Mouse (Mus musculus) lung, postnatal 14 days (tissue): ENCODE measurements around the gene Slc38a6.

ENCODE experiments used
- DNase-seq: peaks from one replicate; pipeline ENCODE4 v3.0.0; 2021

Gene Slc38a6

GRCm38 (mm10) chr12:73286287-73287092, at the start of gene Slc38a6, which contains the start of gene Trmt5:
Gene Slc38a6 (plus strand): TSS chr12:73286779.
Gene Trmt5 (minus strand): TSS chr12:73286710.
- peak; percentile 91 for DNase-seq

- peak; percentile 10 for DNase-seq
Observed at GRCm38 (mm10) chr12:73241960-73242359, 44.6 kb upstream of the Slc38a6 start.

GRCm38 (mm10) chr12:73245687-73246086, 40.9 kb upstream of the Slc38a6 start:
- DNase-seq: no peak

GRCm38 (mm10) chr12:73255006-73255405, 31.6 kb upstream of the Slc38a6 start:
- no peak for DNase-seq

- no peak for DNase-seq
Observed at GRCm38 (mm10) chr12:73259269-73259668, 27.3 kb upstream of the Slc38a6 start.

GRCm38 (mm10) chr12:73260339-73260738, 26.2 kb upstream of the Slc38a6 start:
- DNase-seq: no peak

GRCm38 (mm10) chr12:73265381-73265978, 21.1 kb upstream of the Slc38a6 start:
- DNase-seq: no peak

GRCm38 (mm10) chr12:73266597-73266996, 20.0 kb upstream of the Slc38a6 start:
- DNase-seq: no peak

- DNase-seq: no peak
Observed at GRCm38 (mm10) chr12:73268497-73268896, 18.1 kb upstream of the Slc38a6 start.

- DNase-seq: no peak
Observed at GRCm38 (mm10) chr12:73269531-73269930, 17.0 kb upstream of the Slc38a6 start.

- DNase-seq: no peak
Observed at GRCm38 (mm10) chr12:73269933-73270332, 16.6 kb upstream of the Slc38a6 start.

GRCm38 (mm10) chr12:73274921-73275320, 11.7 kb upstream of the Slc38a6 start:
- DNase-seq: no peak

GRCm38 (mm10) chr12:73287609-73288008, 1.0 kb downstream of the Slc38a6 start:
- peak; percentile 32 for DNase-seq

GRCm38 (mm10) chr12:73288626-73289025, 2.0 kb downstream of the Slc38a6 start:
- no peak for DNase-seq

GRCm38 (mm10) chr12:73294884-73295283, 8.3 kb downstream of the Slc38a6 start:
- no peak for DNase-seq

- DNase-seq: peak; percentile 26
Observed at GRCm38 (mm10) chr12:73295505-73296140, 9.0 kb downstream of the Slc38a6 start.

- no peak for DNase-seq
Observed at GRCm38 (mm10) chr12:73298621-73299020, 12.0 kb downstream of the Slc38a6 start.

- DNase-seq: no peak
Observed at GRCm38 (mm10) chr12:73300531-73300930, 14.0 kb downstream of the Slc38a6 start.

- DNase-seq: no peak
Observed at GRCm38 (mm10) chr12:73304636-73305035, 18.1 kb downstream of the Slc38a6 start.

- no peak for DNase-seq
Observed at GRCm38 (mm10) chr12:73307750-73308149, 21.2 kb downstream of the Slc38a6 start.

GRCm38 (mm10) chr12:73308711-73309110, 22.1 kb downstream of the Slc38a6 start:
- no peak for DNase-seq

GRCm38 (mm10) chr12:73317706-73318686, 31.4 kb downstream of the Slc38a6 start:
- no peak for DNase-seq

GRCm38 (mm10) chr12:73324180-73324586, 37.6 kb downstream of the Slc38a6 start:
- peak; percentile 41 for DNase-seq
